Mouse (Mus musculus) myocyte (in vitro differentiated cells): ENCODE data around the gene Naaa. TPM values are rescaled to one million over a fixed set of nuclear protein-coding genes. Genes with fewer than 3 reads are reported as not detected.

Experiments used
- H3K27me3 ChIP-seq: one replicate; pipeline ENCODE4 v1.6.1; 2011; ENCODE audit not compliant: control insufficient read depth, insufficient read depth, insufficient read length
- H3K36me3 ChIP-seq: one replicate; pipeline ENCODE4 v1.6.1; 2011; ENCODE audit not compliant: control insufficient read depth, insufficient read depth
- H3K4me2 ChIP-seq: one replicate; pipeline ENCODE4 v1.6.1; 2011; ENCODE audit warnings: low read depth, control low read depth
- H3K4me3 ChIP-seq: one replicate; pipeline ENCODE4 v1.5.1; 2011; ENCODE audit warnings: mild to moderate bottlenecking, control low read depth, moderate library complexity
- H3K79me2 ChIP-seq: one replicate; pipeline ENCODE4 v1.6.1; 2011; ENCODE audit not compliant: control insufficient read depth, insufficient read depth
- H3ac ChIP-seq: one replicate; pipeline ENCODE4 v1.6.1; 2011; ENCODE audit not compliant: control insufficient read depth, insufficient read length
- CEBPB ChIP-seq: IDR thresholded peaks from 2 replicates; pipeline ENCODE4 v1.6.1; 2011; ENCODE audit warnings: mild to moderate bottlenecking, moderate library complexity; ENCODE audit not compliant: poor library complexity, insufficient read depth, severe bottlenecking
- E2F4 ChIP-seq: IDR thresholded peaks from one replicate; pipeline ENCODE4 v1.6.1; 2011; ENCODE audit warnings: mild to moderate bottlenecking, control low read depth, moderate library complexity; ENCODE audit not compliant: insufficient read depth
- MAX ChIP-seq: IDR thresholded peaks from one replicate; pipeline ENCODE4 v1.6.1; 2011; ENCODE audit warnings: low read depth, mild to moderate bottlenecking, control low read depth
- MYOD1 ChIP-seq, 3 experiments: IDR thresholded peaks; one replicate each; pipeline ENCODE4 v1.6.1; 2011; ENCODE audit warnings: control low read depth in 2 of 3, low read depth in 2 of 3, mild to moderate bottlenecking in 2 of 3, moderate library complexity in 1 of 3; ENCODE audit not compliant: insufficient read length in 2 of 3, control insufficient read depth in 1 of 3
- MYOG ChIP-seq, 3 experiments: IDR thresholded peaks; one replicate each; pipeline ENCODE4 v1.6.1; 2011; ENCODE audit warnings: control low read depth in 2 of 3, low read depth in 2 of 3, mild to moderate bottlenecking in 2 of 3; ENCODE audit not compliant: insufficient read length in 2 of 3, control insufficient read depth in 1 of 3, insufficient read depth in 1 of 3
- POLR2A ChIP-seq: IDR thresholded peaks from one replicate; pipeline ENCODE4 v1.6.1; 2011; ENCODE audit warnings: low read depth, mild to moderate bottlenecking, control low read depth, moderate library complexity; ENCODE audit not compliant: insufficient read length
- POLR2AphosphoS2 ChIP-seq: IDR thresholded peaks from one replicate; pipeline ENCODE4 v1.6.1; 2011; ENCODE audit warnings: low read depth, control low read depth; ENCODE audit not compliant: insufficient read length
- REST ChIP-seq: IDR thresholded peaks from one replicate; pipeline ENCODE4 v1.6.1; 2011; ENCODE audit warnings: mild to moderate bottlenecking, control low read depth, moderate library complexity; ENCODE audit not compliant: insufficient read depth, insufficient read length
- SRF ChIP-seq: IDR thresholded peaks from one replicate; pipeline ENCODE4 v1.6.1; 2011; ENCODE audit warnings: low read depth; ENCODE audit not compliant: control insufficient read depth, insufficient read length
- TCF12 ChIP-seq: IDR thresholded peaks from one replicate; pipeline ENCODE4 v1.6.1; 2011; ENCODE audit warnings: mild to moderate bottlenecking, control low read depth; ENCODE audit not compliant: poor library complexity, insufficient read depth, severe bottlenecking
- TCF3 ChIP-seq: IDR thresholded peaks from one replicate; pipeline ENCODE4 v1.6.1; 2011; ENCODE audit warnings: low read depth, control low read depth; ENCODE audit not compliant: insufficient read length
- USF1 ChIP-seq: IDR thresholded peaks from one replicate; pipeline ENCODE4 v1.6.1; 2011; ENCODE audit warnings: low read depth, mild to moderate bottlenecking, control low read depth, moderate library complexity
- polyA plus RNA-seq: library from polyadenylated mRNA; unstranded; fragments of >200 nt; fragmentation: generic; extraction: Trizol; gene quantifications from one replicate; pipeline ENCODE4 v1.2.1, GENCODE M21; 2012; ENCODE audit warnings: missing spikeins

Naaa gene
- polyA plus RNA-seq, 1 experiment = 6.2 TPM

GRCm38 (mm10) chr5:92318596-92318995, 40.6 kb upstream of the Naaa start:
- Histone ChIP-seq H3K36me3 (no peaks in the 10 kb centered on the region), H3K27me3 (no peaks in the 10 kb centered on the region), H3ac (no peak overlapping the region), H3K4me3 (no peak overlapping the region), H3K79me2 (no peaks in the 10 kb centered on the region), H3K4me2 (no peak overlapping the region)
- TF ChIP-seq SRF = no peak

GRCm38 (mm10) chr5:92318119-92318518, 40.1 kb upstream of the Naaa start:
- no peak for TF ChIP-seq POLR2A
- TF ChIP-seq MYOG (IDR thresholded peaks at IDR 0.05; ENCODE audit: control insufficient read depth in 1 of 3, insufficient read depth in 1 of 3, insufficient read length in 2 of 3, low read depth in 2 of 3) = no peak
- TF ChIP-seq USF1 = no peak
- no peak for TF ChIP-seq MAX
- TF ChIP-seq TCF12 = no peak
- TF ChIP-seq TCF3 = no peak
- TF ChIP-seq CEBPB = no peak
- no peak for TF ChIP-seq MYOD1 (IDR thresholded peaks at IDR 0.05; ENCODE audit: control insufficient read depth in 1 of 3, insufficient read length in 2 of 3, low read depth in 2 of 3)
- TF ChIP-seq POLR2AphosphoS2 = no peak
- TF ChIP-seq SRF = no peak
- no peak for TF ChIP-seq REST
- no peak for TF ChIP-seq E2F4
- H3ac ChIP-seq = no peak overlapping the region
- no peaks in the 10 kb centered on the region for H3K79me2 ChIP-seq
- no peaks in the 10 kb centered on the region for H3K36me3 ChIP-seq
- H3K4me3 ChIP-seq = no peak overlapping the region
- H3K27me3 ChIP-seq = no peaks in the 10 kb centered on the region
- H3K4me2 ChIP-seq = no peak overlapping the region

- H3K36me3 ChIP-seq = no peaks in the 10 kb centered on the region
- peaks cover 9% of the 10 kb centered on the region for H3K79me2 ChIP-seq
- H3K27me3 ChIP-seq = no peaks in the 10 kb centered on the region
- H3ac ChIP-seq = no peak overlapping the region
- no peak overlapping the region for H3K4me3 ChIP-seq
- TF ChIP-seq MAX (no peak), MYOG (IDR thresholded peaks at IDR 0.05; ENCODE audit: control insufficient read depth in 1 of 3, insufficient read depth in 1 of 3, insufficient read length in 2 of 3, low read depth in 2 of 3) (no peak), TCF3 (no peak), POLR2AphosphoS2 (no peak), CEBPB (no peak), SRF (no peak)
- H3K4me2 ChIP-seq = no peak overlapping the region
Observed at GRCm38 (mm10) chr5:92313776-92314175, 35.8 kb upstream of the Naaa start.

GRCm38 (mm10) chr5:92312046-92312715, 34.2 kb upstream of the Naaa start:
- Histone ChIP-seq H3K36me3 (no peaks in the 10 kb centered on the region), H3ac (no peak overlapping the region), H3K4me3 (no peak overlapping the region), H3K4me2 (peak overlapping the region; percentile 42), H3K27me3 (no peaks in the 10 kb centered on the region), H3K79me2 (peaks cover 25% of the 10 kb centered on the region)
- no peak for TF ChIP-seq REST
- TF ChIP-seq E2F4 = no peak
- TF ChIP-seq CEBPB = no peak
- TF ChIP-seq TCF3 = no peak
- TF ChIP-seq POLR2AphosphoS2 = no peak
- no peak for TF ChIP-seq MYOG (IDR thresholded peaks at IDR 0.05; ENCODE audit: control insufficient read depth in 1 of 3, insufficient read depth in 1 of 3, insufficient read length in 2 of 3, low read depth in 2 of 3)
- no peak for TF ChIP-seq POLR2A
- no peak for TF ChIP-seq MAX
- no peak for TF ChIP-seq TCF12
- no peak for TF ChIP-seq SRF
- no peak for TF ChIP-seq USF1

GRCm38 (mm10) chr5:92309681-92310511, 31.9 kb upstream of the Naaa start, which contains the start of gene Sdad1:
Sdad1 (minus strand) TSS chr5:92310479.
- peaks cover 35% of the 10 kb centered on the region for H3K79me2 ChIP-seq
- H3K4me3 ChIP-seq = peak within 1 kb of the TSS; percentile 79
- H3ac ChIP-seq = peak within 1 kb of the TSS; percentile 92
- peaks cover 10% of the 10 kb centered on the region for H3K36me3 ChIP-seq
- TF ChIP-seq REST = no peak
- peak; percentile 66 for TF ChIP-seq USF1
- no peak for TF ChIP-seq SRF
- TF ChIP-seq MYOG (IDR thresholded peaks at IDR 0.05; ENCODE audit: control insufficient read depth in 1 of 3, insufficient read depth in 1 of 3, insufficient read length in 2 of 3, low read depth in 2 of 3) = no peak
- peak; percentile 55 for TF ChIP-seq POLR2AphosphoS2
- no peak for TF ChIP-seq TCF12
- TF ChIP-seq TCF3 = no peak
- TF ChIP-seq CEBPB = peak; percentile 80
- no peak for TF ChIP-seq MYOD1 (IDR thresholded peaks at IDR 0.05; ENCODE audit: control insufficient read depth in 1 of 3, insufficient read length in 2 of 3, low read depth in 2 of 3)
- TF ChIP-seq POLR2A = peak; percentile 78
- TF ChIP-seq E2F4 = no peak
- TF ChIP-seq MAX = no peak
- H3K27me3 ChIP-seq = no peaks in the 10 kb centered on the region
- H3K4me2 ChIP-seq = peak within 1 kb of the TSS; percentile 86
